Mouse (Mus musculus): ENCODE measurements around the gene Mfap3l.
"Not testable (repeated sequence)": the region's sequence is repeated elsewhere in the genome, so short reads cannot be mapped to it uniquely, and the experiment has no call there.

Mfap3l gene

GRCm38 (mm10) chr8:60657425-60658113 is 24.9 kb downstream of the Mfap3l start:
- no peak for DNase-seq

- no peak for DNase-seq
Observed at GRCm38 (mm10) chr8:60658114-60658500, 25.5 kb downstream of the Mfap3l start.

- DNase-seq = not testable (repeated sequence)
Observed at GRCm38 (mm10) chr8:60658686-60659085, 26.1 kb downstream of the Mfap3l start.

DNA sequence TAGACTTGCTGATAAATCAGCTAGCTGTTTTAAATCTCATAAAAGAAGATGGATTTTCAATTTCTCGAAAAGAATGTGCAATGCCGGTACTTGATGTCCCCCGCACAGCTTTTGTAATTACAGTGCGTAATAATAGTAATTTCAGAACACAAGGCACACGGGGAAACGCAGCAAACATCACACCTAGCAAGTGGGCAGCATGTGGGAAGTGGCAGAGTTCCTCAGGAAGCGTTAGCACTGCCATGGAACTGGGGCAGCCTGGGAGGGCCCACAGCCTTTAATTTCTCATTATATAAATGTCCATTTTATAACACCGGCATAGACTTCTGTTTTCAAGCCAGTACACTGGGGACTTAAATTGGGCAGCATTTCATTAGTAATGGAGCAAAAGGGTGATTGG is 27.1 kb downstream of the Mfap3l start:
- DNase-seq = no peak

DNA sequence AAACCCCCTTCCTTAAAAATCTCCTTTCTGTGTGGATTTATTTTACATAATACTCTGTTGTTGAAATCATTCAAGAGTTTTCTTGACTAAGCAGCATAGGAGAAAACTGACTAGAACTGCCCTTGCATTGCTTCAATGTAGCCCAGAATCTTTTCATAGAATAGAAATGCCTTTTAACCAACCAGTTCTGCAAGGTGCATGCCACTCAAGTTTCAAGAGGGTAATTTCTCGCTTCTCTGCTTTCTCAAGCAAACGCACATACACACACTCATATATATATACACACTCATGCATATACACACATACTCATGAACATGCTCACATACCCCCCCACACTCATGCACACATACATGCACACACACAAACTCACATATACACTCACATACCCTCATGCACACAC is 28.6 kb downstream of the Mfap3l start:
- DNase-seq = no peak

DNA sequence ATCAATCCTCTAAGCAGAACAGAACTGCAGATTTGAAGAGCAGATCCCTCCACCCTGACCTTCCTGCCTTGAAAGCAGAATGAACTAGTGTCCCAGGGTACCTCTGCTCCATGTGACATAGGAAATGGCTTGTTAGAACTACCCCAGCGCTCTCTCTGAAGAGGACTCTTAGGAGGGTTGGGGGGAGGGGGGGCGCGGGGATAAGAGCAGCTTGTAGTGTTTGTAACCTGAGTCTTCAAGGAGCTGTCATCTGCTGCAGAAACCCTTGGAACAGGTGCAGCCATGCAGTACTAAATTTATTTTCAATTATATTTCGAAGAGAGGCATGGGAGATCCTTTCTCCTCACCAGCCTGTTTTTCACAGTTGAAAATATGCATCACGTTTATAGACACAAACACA is 30.9 kb downstream of the Mfap3l start:
- DNase-seq = no peak

GRCm38 (mm10) chr8:60665821-60666220 is 33.2 kb downstream of the Mfap3l start:
- DNase-seq = no peak

DNA sequence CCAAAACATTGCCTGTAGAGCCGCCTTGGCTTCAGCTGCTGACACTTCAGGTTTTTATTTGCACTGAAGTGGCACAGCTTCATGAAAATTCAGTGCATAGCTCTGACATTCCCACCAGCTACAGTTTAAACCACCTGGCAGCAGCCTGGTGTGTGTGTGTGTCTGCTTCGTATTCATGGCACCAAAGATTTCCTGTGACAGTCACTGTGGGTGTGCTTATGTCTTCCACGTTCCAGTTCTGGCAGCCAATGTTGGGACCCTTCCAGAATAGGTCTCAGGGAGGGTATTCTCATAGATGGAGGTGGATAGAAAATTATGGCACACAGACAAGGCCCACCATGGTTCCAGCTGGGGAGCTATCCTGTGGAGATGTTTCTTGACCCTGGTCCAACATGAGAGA is 34.2 kb downstream of the Mfap3l start:
- no peak for DNase-seq

DNA sequence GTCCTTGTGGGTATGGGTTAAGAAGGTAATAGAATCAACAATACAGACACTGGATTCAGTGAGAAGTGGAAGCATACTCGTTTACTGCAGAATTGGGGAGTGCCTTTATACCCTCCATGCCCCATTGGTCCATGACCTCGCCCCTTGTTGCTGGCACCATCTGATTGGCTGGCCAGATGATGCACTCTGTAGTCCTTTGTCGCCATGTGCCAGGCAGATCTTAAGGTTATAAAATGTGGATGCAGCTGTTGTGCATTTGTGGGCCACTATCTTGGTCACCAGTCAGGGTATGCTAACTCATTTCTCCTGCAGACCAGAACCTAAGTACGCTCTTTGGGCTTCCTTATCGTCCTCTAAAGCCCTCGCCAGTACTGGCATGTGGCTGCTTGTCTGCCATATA is 46.0 kb downstream of the Mfap3l start:
- DNase-seq = no peak

DNA sequence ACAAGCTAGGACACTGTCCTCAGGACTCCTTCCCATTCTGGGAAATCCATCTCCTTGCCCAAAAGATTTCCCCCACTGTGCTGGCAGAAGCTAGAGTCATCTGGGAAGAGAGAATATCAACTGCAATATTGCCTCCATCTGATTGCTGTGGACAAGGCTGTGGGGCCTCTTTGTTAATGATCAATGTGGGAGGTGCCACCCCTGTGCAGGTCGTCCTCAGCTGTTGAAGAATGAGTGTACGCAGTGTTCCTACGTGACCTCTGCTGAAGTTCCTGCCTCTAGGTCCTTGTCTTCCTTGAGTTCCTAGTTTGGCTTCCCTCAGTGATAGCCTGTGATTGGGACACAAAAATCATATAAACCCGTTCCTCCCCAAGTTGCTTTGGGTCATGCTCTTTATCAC is 49.2 kb downstream of the Mfap3l start:
- DNase-seq = no peak

DNA sequence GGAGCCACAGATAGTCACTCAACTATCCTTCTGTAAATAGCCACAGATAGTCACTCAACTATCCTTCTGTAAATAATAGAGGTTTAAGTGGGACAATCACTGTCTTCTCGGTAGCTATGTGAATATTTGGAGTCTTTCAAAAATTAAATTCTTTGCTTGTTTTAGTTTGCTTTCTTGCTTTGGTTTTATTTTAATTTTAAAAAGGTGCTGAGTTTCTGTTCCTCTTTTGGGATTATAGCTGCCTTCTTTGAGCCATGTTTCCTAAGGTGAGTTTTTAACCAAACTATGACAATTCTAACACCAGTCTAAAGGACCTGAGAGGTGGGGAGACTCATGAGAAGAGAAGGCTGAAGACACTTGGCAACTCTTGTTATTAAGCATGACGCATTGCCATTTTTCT is 49.7 kb downstream of the Mfap3l start:
- no peak for DNase-seq

DNA sequence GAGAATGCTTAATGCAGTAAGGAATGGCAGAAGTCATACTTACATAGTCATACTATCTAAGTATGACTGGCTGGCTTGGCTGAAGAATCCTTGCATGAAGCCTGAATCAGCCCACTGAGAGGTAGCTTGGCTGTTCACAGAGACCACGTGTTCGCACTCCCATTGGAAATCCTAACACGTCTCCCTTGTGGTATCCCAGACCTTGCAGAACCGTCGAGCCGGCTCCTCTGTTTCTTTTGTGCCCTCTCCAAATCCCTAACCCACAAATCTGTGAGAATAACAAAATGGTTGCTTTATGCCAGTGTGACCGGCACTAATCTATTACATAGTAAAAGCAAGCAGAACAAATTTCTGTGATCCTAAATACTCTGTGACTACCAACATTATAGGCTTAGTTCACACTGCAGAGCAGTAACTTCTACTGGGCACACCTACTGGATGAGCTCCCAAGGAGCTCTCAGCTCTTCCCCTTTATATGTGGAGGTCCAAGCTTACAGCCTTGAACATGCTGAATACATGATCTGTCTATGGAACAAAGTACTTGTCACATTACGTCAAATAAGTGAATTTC is 79.0 kb downstream of the Mfap3l start:
- no peak for DNase-seq

DNA sequence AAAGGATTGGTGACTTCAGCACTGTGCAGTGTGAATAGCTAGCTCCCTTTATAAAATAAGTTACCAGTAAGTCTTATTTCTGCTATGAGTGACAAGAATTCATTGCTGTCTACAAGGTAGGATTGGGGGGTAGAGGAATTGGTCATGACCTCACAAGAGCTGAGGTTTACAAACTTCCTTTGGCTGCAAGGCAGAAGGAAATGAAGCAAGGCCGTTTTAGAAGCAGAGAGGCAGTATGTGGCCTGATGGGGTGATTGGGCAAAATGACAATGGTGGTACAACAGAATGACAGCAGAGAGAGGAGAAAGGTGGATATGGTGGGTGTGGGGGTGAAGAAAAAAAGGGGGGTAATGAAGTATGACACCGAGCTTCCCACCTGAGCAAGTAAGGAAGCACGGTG is 82.1 kb downstream of the Mfap3l start:
- DNase-seq = no peak

GRCm38 (mm10) chr8:60718692-60719091 is 86.1 kb downstream of the Mfap3l start:
- no peak for DNase-seq

Data from kidney, postnatal 4 days (tissue).